Mouse (Mus musculus) spleen, adult 2 months (tissue): Measurements from ENCODE around the gene Lrmda. TPM values are rescaled to one million over a fixed set of nuclear protein-coding genes. Genes with fewer than 3 reads are reported as not detected.
A peak's percentile ranks its signal among the peaks of the same experiment; 100 is the strongest.

Experiments used
- DNase-seq, 2 experiments: peaks; one replicate each; pipeline versions ENCODE4 v3.0.0 to v3.0.0-alpha.2; 2012 to 2021; ENCODE audit warnings: low spot score in 2 of 2, low read depth in 1 of 2
- H3K27ac ChIP-seq: fragments of 200-500 bp; 2 replicates; pipeline ENCODE4 v1.5.1; 2012; ENCODE audit warnings: low read length, inconsistent platforms; ENCODE audit not compliant: insufficient read depth
- H3K27me3 ChIP-seq: fragments of 200-500 bp; 2 replicates; pipeline ENCODE4 v1.6.1; 2012; ENCODE audit warnings: mild to moderate bottlenecking, moderate library complexity, low read length, inconsistent platforms; ENCODE audit not compliant: control insufficient read depth, insufficient read depth
- H3K36me3 ChIP-seq: fragments of 200-500 bp; 2 replicates; pipeline ENCODE4 v1.6.1; 2012; ENCODE audit warnings: mild to moderate bottlenecking, low read length, inconsistent platforms; ENCODE audit not compliant: control insufficient read depth, insufficient read depth
- H3K4me1 ChIP-seq: fragments of 200-500 bp; 2 replicates; pipeline ENCODE4 v1.6.1; 2011; ENCODE audit warnings: inconsistent platforms; ENCODE audit not compliant: control insufficient read depth, insufficient read depth, insufficient read length
- H3K4me3 ChIP-seq: fragments of 200-500 bp; 2 replicates; pipeline ENCODE4 v1.5.1; 2011; ENCODE audit warnings: mild to moderate bottlenecking, inconsistent platforms; ENCODE audit not compliant: insufficient read depth, insufficient read length; ENCODE audit errors: extremely low read depth
- CTCF ChIP-seq: fragments of 200-500 bp; IDR thresholded peaks from 2 replicates; pipeline ENCODE4 v1.5.1; 2011; ENCODE audit warnings: mild to moderate bottlenecking, inconsistent platforms; ENCODE audit not compliant: insufficient read depth, insufficient read length, insufficient replicate concordance; ENCODE audit errors: extremely low read depth
- POLR2A ChIP-seq: fragments of 200-500 bp; IDR thresholded peaks from 2 replicates; pipeline ENCODE4 v1.6.1; 2011; ENCODE audit warnings: low read depth, low read length, inconsistent platforms
- WGBS: fragments of 180-500 bp; shearing (Covaris S2); methylation state at CpG from one replicate; pipeline ENCODE4 v1.1.7; 2018; 5-methylcytosine and 5-hydroxymethylcytosine counted together
- polyA plus RNA-seq: library from polyadenylated mRNA; depleted of rRNA; stranded (reverse); fragments of >200 nt; gene quantifications from 2 replicates; pipeline ENCODE4 v1.2.3, GENCODE M21; 2012

Gene Lrmda
- polyA plus RNA-seq, 1 experiment, result 0.37 TPM

DNA sequence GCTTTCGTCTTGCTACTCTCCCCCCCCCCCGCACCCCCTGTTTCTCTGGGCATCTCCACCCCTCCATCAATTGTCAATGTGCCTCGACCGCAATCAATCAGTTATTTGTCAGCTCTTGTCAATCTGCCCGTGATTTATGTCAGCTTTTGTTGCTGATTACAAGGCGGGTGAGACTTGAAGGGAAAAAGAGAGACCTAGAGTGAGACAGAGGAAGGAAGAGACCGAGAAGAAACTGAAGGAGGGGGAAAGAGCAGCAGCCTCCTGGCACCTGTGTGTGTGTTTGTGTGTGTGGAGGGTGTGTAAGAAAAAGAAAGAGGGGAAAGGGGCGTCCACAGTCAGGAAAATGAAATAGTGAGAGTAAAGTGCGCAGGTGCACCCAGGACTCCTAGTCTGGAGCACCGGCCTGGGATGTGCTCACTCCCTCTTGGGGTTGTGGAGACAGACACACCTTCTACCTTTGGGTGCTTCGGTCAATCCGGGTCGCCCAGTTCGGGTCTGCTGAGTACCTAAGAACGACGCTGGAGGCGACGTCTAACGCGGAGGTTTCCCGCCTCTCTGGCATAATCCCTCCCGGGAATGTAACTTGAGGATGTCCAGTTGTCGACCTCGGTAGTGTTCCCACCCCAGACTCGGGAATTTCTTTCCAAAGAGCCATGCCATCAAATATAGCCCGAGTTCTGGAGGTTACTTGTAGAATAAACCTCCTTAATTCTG is 30.8 kb upstream of the Lrmda start:
- H3K4me3 ChIP-seq, result peak overlapping the region; percentile 3; the same call in 1 of the 2 replicates

DNA sequence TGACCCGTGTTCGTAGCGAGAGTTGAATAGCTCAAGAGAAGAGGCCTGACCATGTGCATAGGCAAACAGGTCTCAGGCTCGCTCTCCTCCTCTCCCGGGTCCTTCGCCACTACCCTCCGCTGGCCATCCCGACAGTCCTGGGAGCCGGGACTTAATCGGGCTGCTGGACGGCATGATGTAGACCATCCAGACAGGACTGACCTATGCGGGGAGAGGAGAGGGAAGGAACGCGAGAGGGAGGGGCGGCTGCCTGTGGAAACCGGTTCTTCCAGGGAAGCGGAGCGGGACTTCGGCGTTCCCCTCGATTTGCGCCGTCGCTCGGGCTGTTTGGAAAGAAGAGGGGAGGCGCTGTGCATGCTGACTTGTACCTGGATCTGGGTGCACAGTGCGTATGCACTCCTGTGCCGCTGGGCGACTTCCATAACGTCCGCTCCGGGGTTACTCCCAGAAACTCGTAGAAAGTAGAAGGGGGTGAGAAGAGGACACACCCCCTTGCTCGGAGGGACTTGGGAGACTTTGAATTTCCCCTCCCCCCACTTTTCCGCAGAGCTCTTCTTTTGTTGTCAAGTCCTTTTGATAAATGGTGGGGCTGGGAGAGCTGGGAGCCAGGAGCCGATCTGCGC is 30.1 kb upstream of the Lrmda start, which contains the start of gene Zfp503:
Gene Zfp503 (minus strand): TSS at position 311 of the 623 bp plus-strand sequence.
- WGBS, result 4% methylated on average over 37 of the region's 37 CpGs
- peaks cover 32% of the 10 kb centered on the region for H3K27me3 ChIP-seq
- H3K27ac ChIP-seq, result peak within 1 kb of the TSS; percentile 53
- TF ChIP-seq POLR2A, result no peak
- no peak for TF ChIP-seq CTCF
- peak within 1 kb of the TSS; percentile 29 for H3K4me3 ChIP-seq
- no peak for DNase-seq
- 0 out of 2 replicates have a peak, but pooled peaks cover 2% of the 10 kb centered on the region for H3K36me3 ChIP-seq
- H3K4me1 ChIP-seq, result peaks cover 7% of the 10 kb centered on the region; the same call in 1 of the 2 replicates

More for the DNA sequence above, 30.8 kb upstream of the Lrmda start:
- 2% methylated on average over 26 of the region's 26 CpGs for WGBS
- H3K4me1 ChIP-seq, result peaks cover 7% of the 10 kb centered on the region; the same call in 1 of the 2 replicates
- TF ChIP-seq CTCF (no peak), POLR2A (no peak)
- H3K27me3 ChIP-seq, result peaks cover 30% of the 10 kb centered on the region
- DNase-seq, result no peak
- peak overlapping the region; percentile 47; the same call in 1 of the 2 replicates for H3K27ac ChIP-seq
- H3K36me3 ChIP-seq, result 0 out of 2 replicates have a peak, but pooled peaks cover 2% of the 10 kb centered on the region

DNA sequence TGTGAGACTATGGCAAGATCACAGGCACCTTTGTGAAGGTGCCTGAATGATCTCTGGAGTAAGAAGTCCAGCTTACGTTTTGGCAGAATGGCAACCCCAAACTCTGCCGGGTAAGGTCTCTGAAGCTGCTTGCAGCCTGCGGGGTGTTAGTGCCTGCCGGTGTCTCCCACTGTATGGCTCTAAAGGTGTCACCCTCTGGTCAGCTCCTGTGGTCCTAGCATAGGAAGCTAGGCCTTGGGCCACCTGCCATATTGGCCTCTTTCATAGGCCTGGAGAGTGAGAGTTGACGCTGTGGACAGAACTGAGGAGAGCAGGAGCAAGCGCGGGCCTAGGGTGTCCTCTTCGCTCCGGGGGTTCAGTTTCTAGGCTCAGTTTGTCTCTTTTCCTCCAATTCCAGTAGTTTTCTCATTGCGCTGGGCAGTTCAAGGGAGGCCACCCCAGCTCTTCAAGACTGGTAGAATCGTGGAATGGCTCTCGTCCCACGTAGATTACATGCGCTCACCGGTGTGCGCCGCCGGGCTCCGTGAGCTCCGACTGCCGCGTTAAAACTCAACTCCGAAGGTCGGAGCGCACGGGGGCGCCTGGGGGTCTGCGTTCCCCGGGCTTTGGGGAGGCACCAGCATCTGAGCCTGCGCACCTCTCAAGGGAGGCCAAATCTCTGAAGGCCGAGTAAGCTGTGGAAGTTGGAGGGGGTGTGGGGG is 29.0 kb upstream of the Lrmda start:
- Histone ChIP-seq H3K27ac (peak overlapping the region; percentile 53), H3K4me3 (no peak overlapping the region), H3K36me3 (0 out of 2 replicates have a peak, but pooled peaks cover 1% of the 10 kb centered on the region), H3K4me1 (peaks cover 4% of the 10 kb centered on the region), H3K27me3 (peaks cover 29% of the 10 kb centered on the region)
- 47% methylated on average over 31 of the region's 31 CpGs for WGBS
- DNase-seq, result no peak
- TF ChIP-seq POLR2A (no peak), CTCF (no peak)

DNA sequence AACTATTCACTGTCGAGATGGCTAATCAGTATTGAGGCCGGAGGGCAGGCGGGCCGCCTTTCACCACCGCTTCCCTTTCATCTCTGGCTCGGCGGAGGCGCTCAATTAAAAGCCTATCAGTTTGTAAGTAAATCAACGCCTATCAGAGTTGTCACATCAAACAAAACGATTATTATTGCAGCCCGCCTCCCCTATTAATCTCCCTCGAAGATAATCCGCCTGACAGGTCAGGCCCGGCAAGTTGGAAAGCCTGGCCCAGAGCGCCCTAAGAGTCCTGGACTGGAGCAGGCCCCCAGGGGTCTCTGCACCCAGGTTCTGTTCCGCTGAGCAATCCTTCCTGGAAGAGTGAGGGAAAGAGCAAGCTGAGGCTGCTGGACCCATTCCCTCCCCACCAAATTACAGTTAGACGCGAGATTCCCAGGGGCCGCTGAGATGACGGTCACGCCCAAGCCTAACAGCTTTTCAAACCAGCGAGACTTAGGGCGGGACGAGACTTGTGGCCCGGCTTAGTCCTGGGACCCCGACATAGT is 28.2 kb upstream of the Lrmda start:
- TF ChIP-seq POLR2A (no peak), CTCF (no peak)
- Histone ChIP-seq H3K4me3 (peak overlapping the region; percentile 26; the same call in 1 of the 2 replicates), H3K4me1 (no peaks in the 10 kb centered on the region; the same call in 1 of the 2 replicates), H3K27me3 (peaks cover 22% of the 10 kb centered on the region), H3K27ac (no peak overlapping the region; the same call in 1 of the 2 replicates), H3K36me3 (no peaks in the 10 kb centered on the region)
- DNase-seq, result no peak
- whole genome bisulfite sequencing, result 76% methylated on average over 26 of the region's 26 CpGs

DNA sequence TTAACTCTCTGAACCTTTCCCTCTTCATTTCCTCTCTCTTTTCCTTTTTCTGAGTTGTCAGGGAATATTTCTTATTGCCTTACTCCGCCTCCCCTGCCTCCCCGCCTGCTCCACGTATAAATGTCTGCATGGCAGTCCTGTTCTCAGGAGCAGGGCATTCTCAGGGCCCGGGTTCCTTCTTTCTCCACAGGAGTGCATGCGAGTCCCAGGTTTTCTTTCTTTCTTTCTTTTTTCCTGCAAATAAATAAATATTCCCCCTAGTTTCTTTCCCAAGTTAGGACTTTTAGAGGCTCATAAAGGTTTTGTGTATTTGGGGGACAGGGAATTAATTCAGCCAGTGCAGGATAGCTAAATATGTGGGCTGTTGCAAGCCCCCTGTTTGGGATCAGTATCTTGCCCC is 27.7 kb upstream of the Lrmda start:
- no peak overlapping the region for H3K4me3 ChIP-seq
- H3K27ac ChIP-seq, result no peak overlapping the region
- no peak for DNase-seq
- no peaks in the 10 kb centered on the region; the same call in 1 of the 2 replicates for H3K4me1 ChIP-seq
- H3K36me3 ChIP-seq, result no peaks in the 10 kb centered on the region
- no peak for TF ChIP-seq POLR2A
- no peak for TF ChIP-seq CTCF
- 91% methylated on average over 5 of the region's 5 CpGs for WGBS
- peaks cover 20% of the 10 kb centered on the region for H3K27me3 ChIP-seq

DNA sequence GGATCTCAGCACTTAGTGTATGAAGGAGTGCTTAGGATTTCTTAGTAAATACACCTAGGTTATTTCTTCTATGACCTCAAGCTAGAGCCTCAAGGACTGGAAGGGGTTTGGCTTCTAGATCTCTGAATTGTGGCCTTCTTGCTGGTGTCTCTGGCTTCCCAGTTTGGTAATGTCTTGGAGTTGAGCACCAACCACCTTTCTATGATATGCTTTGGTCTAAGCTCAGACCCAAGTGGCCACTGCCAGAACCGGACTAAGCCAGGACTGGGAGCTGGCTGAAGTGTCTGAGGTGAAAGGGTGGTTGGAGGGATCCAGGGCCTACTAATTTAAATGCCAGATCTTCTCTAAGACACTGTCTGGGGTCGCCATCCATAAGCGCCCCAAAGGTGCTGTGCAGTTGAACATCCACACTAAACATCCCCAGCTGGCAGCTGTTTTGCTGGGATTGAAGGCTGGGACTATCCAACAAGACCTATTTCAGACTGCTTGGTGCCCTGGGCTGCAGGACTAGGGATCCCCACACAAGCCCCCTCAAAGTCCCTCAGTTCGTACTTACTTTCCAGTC is 27.1 kb upstream of the Lrmda start:
- DNase-seq, result no peak
- Histone ChIP-seq H3K36me3 (no peaks in the 10 kb centered on the region), H3K4me1 (no peaks in the 10 kb centered on the region; the same call in 1 of the 2 replicates), H3K27ac (0 out of 2 replicates have a peak overlapping the region, but pooled peaks have one; percentile 26), H3K4me3 (no peak overlapping the region), H3K27me3 (peaks cover 15% of the 10 kb centered on the region)
- WGBS, result 93% methylated on average over 4 of the region's 4 CpGs
- TF ChIP-seq POLR2A (no peak), CTCF (no peak)
